Mouse (Mus musculus) T-helper 1 cell (primary cell): ENCODE measurements at regions not wholly inside any gene's neighbourhood (a gene's known extent, or its start where the extent isn't known, plus 50 kb on each side); places are given as distances from the start of the nearest gene placed in this dataset.

ENCODE experiments used
- in situ Hi-C: fragments of 300-600 bp; cut with MboI, MseI; formaldehyde crosslinking; loops from one replicate; pipeline ENCODE4 v1.15.1; 2025; ENCODE audit warnings: high pct_unique_total_duplicates

DNA sequence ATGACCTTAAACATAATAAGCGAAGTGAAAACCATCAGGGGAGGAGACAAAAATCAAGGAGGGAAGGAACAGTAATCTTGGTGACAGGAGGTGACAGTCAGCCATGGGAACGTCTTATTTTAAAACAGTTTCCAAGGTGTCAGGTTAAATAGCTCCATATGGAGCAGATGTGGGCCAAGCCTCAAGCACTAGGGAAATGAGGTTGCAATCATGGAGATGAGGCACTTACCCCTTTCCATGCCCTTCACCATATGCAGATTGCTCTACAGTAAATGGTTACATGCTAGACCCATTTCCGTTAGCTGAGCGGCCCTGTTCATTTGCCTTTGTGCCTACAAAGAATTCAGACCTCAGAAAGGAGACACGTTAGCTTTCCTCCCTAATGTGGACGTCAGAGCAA lies 204.8 kb upstream of the Gm6793 start:
- in situ Hi-C loops = no loop called here

DNA sequence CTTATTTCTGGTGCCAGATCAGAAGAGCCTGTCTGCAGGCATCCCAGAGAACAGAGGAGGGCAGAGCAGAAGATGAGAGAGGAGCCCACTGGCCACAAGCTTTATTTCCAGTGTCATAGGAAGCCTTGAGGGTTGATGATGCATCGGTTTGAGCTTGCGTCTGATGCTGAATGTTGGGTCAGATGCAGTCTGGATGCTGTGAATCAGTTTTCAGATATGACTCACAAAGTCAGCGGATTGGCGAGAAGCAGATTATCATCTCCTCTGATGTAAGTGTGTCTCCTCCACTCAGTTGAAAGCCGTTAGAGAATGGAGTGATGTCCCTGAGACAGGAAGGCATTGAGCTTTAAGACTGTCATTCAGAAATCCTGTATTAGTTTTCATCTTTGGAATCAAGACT lies 197.3 kb upstream of the Gm6793 start:
- in situ Hi-C loops = no loop called here

DNA sequence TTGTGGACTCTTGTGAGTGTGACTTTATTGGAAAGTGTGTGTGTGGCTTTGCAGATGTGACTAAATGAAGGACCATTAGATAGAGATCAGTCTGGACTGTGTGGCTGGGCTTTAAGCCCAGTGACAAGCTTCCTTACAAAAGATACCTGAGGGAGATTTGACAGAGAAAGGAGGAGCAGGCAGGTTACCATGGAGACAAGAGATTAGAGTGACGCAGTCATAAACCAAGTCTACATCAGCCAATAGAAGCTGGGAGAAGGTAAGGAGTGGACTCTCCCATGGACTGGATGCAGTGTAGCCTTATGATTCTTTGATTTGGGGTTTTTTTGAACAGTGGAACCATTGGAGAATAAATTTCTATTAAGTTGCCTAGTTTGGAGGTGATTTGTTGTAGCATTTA lies 181.6 kb upstream of the Gm6793 start:
- in situ Hi-C loops = no loop called here

DNA sequence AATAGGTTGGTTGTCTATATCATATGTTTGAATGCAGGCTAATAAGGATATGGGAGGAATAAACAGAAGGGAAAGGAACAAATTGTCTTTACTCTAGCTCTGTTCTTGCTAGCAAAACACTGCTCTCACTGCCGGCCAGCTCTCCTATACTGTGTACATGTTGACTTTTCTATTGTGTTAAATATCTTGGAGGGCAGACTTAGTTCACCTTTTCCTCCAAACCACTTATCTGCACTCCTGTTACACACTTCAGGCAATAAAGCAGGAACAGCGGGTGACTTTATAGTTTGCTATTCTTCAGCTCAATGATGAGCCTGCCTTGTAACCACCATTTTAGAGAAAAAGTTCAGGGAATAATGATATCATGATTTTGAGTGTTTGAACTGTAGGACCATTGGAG lies 181.0 kb upstream of the Gm6793 start:
- in situ Hi-C loops = no loop called here

DNA sequence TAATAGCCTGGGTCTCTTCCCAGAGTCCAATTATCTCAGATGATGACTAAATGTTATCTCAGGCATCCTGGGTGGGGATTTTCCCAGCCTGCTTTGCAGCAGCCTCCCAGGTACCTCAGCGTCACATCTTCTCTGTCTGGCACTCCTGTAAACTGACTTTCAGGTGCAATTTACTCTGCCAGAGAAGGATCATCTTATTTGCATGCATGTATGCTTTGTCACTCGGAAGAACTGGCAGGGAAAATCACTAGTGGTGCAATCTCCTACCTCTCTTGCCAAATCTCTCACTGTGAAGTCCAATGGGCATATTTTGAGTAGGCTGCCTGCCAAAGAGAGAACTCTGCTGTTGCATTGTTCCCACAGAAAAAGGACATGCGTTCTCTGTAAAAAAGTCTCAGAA lies 177.0 kb upstream of the Gm6793 start:
- in situ Hi-C loops = no loop called here

DNA sequence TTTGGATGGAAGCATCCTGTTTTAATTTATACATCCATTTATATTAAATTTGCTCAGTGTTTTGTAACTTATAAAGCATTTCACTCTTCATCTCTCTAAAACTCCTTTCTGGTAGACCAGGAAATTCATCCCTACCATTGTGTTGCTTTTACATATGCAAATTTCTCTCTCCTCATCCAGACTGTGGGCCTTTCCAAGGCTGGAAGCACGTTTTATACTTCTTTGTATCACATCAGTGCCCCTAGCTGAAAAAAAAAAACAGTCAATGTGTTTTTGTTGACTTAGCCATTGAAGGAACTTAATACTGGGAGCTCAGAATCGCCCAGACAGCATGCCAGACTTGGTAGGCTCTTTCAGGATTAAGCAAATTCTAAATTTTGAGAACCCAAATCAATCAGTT lies 174.9 kb upstream of the Gm6793 start:
- in situ Hi-C loops = no loop called here

DNA sequence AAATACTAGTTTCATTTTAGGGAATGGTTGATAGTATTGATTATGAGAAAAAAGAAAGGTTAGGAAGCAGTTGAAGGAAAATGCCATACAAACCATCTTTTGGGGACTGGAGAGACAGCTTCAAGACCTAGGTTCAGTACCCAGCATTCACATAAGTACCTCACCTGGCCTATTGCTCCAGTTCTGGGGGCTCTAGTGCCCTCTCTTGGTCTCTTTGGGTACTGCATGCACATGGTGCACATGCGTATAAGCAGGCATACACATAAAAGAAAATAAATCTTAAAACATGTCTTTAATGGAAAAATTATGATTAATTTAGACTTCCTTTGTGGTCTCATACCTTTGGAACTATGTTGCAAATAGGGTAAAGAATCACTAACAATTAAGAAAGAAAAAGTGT lies 155.3 kb upstream of the Gm6793 start:
- in situ Hi-C loops = no loop called here

DNA sequence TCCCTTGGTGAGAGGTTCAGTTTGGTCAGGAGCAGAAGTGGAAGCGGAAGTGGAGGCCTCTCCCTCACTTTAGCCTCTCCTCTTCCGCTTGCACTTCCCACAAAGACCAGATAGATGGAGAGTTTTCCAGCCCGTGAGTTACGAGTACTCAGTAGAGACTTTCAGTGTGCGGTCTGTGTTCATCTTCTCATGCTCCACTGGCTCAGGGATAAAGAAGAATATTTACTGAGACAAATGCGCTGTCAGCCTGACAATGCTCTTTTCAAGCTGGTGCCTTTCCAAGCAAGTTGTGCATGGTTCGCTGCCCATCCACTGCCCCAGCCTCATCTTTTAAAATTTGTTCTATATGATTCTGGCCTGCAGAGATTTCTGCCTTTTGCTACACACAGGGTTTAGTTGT lies 141.8 kb upstream of the Gm6793 start:
- in situ Hi-C loops = no loop called here

DNA sequence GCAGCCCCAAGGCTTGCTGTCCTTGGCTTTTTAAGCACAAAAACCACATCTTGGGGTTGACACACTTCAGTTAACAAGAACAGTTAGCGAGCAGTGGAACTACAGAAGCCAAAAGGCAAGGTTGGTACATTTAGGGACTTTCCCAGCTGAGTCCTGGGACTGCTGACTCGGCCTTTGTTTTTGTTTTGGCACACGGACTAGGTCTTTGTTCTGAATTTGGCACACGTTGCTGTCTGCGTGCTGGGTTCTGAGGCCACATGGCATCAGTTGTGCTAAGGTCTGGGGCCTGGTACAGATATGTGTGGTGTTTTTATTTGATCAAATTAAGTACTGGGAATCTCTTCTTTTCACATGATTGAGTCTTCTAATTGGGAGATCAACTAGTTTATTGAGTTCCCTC lies 124.1 kb upstream of the Gm6793 start:
- in situ Hi-C loops = no loop called here

DNA sequence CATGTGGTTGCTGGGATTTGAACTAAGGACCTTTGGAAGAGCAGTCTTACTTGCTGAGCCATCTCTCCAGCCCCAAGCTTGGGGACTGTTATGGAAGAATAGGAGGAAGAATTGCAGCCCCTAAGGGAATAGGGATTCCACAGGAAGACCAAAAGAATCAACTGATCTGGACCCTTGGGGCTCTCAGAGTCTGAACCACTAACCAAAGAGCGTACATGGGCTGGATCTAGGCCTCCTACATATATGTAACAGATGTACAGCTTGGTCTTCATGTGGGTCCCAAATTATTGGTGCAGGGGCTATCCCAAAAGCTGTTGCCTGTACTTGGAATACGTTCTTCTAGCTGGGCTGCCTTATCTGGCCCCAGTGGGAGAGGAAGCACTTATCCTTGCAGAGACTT lies 115.4 kb upstream of the Gm6793 start:
- in situ Hi-C loops = no loop called here

DNA sequence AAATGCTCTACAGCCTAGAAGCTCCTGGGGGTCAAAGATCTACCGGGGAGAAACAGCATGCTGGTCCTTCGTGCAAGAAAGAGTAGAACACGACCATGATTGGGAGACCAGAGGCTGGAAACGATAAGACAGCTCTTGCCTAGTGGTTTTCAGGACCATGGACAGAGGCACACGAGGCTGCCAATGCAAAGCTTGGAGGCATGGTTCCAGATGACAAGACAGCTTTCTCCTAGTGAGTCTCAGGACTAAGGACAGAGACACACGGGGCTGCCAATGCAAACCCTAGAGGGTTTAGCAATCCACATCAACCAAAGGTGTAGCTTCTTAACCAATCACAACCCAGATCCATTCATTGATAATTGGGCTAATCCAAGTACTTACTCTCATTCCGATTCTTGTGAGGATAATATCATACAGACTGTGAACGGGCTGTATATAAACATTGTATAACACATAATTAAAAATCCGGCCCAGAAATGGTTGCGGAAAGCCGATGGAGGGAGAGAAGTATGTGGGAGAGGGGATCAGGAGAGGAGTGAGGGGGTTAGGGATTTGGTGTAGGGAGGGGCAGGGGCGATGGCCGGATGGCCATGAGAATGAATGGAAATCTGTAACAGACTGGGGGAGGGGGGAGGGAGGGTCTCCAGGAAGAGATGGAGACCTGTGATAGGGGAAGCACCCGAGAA lies 114.1 kb upstream of the Gm6793 start:
- in situ Hi-C loops = no loop called here

DNA sequence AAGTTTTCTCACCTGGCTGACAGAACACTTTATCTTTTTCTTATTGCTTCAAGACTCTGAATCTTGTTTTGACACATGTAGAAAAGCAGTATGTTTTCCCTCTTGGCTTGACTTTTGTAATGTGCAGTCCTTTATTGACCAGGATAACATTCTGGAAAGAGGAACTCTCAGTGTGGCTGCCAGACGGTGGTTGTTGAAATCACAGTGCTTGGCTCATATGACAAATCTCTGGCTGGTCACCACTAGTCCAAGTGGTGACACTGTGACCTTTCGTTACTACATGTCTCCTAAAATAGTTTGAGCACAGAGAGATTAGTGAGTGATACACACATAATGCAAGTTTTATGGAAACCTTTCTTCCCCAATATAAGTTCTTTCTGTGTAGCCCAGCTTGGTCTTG lies 97.1 kb upstream of the Gm6793 start:
- in situ Hi-C loops = no loop called here

DNA sequence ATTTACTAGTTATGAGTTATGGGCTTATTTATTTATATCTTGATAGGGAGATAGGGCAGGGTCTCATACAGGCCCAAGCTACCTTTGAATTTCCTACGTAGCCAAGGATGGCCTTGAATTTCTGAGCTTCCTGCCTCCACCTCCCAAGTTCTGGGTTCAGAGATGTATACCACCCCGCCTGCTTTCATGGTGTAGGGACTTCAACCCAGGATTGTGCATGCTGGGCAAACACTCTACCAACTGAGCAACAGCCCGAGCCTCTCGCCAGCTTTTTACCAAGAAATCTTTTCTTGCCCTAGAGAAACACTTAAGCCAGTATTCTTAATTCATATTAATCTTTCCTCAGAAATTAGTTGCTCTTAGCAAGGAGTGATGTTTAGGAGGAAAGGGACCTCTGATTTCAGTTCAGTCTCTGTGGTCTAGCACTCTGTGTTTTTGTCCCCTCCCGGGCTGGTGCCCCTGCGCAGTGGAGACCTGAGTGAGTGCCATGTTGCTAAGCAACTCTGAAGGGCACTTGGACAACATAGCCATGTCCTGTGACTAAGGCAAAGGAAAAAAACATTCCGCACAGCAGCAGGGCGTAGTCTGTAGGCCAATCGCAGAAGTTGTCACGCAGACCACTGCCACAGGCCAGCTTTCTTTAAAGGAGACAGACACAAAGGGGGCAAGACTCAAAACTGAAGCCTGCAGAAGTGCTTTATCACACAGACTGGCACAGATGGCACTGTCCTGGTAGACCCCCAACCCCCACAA lies 83.2 kb upstream of the Gm6793 start:
- in situ Hi-C loops = no loop called here

DNA sequence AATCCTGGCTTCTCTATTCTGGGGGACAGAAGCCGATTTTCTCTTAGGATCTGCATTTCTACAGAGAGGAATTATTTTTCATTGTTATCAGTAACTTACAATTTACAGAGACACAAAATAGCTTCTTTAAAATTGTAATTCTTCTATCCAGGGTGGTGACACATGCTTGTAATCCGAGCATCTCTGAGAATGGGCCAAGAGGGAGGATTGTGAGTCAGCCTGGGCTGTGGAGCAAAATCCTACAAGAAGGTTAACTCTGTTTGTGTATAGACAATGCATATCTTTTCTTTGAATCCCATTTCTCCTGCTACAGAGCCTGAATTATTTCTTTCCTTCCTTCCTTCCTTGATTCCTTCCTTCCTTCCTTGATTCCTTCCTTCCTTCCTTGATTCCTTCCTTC lies 80.0 kb upstream of the Gm6793 start:
- in situ Hi-C loops = no loop called here

DNA sequence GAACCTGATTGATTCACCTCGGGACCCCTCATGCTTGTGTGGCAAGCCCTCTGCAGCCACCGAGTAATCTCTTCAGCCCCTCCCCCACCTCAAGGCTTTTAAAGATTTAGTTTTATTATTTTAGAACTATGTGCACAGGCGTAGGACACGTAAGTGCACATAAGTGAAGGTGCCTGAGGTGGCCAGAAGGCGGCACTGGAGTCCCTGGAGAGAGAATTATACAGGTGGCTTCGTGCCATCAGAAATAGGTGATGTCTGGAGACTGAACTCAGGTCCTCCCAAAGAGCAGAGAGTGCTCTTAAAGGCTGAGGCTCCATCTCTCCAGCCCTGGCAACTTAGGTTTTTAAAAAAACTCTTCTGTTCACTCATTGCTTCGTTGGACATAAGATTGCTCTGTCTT lies 78.7 kb upstream of the Gm6793 start:
- in situ Hi-C loops = no loop called here

DNA sequence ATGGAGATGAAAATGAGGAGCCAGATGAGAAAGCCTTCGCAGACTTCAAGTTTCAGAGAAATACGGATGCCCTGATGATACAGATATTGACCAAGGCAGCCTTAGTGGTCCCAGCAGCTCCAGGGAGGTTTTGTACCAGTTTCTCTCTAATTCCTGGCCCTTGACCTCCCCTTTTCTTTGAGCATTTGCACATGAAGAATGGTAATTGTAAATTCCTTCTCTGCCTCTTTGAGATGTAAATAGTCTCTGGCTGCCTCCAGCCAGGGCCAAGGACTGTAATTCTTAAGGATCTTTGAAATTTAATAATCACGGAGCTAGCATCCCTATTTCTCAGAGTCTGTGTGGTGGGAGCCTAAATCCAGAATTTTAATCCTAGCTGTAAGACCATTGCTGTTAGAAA lies 78.0 kb upstream of the Gm6793 start:
- in situ Hi-C loops = no loop called here

DNA sequence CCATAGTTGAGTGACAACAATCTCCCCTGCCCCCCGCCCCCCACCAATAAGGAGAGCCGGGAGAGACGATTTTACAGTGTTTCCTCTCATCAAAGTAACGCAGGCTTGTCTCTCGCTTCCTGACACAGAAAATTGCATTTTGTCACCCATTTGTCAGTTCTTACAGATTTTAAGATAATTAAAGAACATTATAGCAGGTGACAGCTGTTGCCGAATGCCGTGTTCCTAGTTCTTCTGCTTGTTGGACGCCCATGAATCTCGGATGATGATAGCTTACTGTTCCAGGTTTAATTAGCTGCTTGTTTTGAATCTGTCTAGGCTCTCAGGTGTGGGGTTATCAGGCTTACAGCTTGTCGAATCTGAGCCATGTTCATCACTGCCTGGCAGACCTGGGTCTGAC lies 63.8 kb upstream of the Gm6793 start:
- in situ Hi-C loops = no loop called here

DNA sequence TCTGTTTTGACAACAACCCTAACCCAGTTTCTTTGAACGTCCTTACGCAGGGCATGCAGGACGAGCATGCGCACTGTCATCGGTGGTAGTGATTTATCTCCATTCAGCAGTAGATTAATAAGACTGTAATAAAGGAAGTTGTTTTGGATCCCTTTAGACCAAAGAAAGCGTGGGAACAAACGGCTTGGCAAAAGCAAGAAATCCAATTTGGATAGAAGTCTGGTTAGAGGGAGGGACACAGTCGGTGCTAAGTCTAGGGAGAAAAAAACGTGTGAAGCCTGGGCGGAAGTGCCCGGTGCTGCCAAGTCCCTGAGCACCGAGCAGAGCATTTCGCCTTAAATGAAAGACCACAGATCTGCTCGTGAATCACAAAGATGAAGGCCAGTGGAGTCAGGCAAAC lies 57.4 kb upstream of the Gm6793 start:
- in situ Hi-C loops = loop anchor here (25.0 kb wide), 1 partner anchor 1915 kb away; no protein-coding TSS in a partner anchor

DNA sequence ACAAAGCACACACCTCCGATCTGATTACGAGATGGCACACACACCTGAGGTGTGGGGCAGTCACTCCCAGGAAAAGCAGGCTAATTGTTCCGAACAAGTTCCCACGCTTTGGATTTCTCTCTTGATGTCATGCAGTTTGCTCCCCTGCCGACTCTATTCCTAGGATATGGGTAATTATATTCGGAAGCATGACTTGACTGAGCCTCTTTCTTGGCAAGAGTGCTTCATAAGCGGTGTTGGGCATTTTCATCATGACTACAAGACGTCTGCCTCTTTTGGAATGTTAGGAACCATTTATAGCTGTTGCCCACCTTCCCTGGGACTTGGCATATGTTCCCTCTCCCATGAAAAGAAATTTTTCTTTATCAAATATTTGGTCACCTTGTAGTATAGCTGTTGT lies 55.4 kb upstream of the Gm6793 start:
- in situ Hi-C loops = loop anchor here (25.0 kb wide), 1 partner anchor 1917 kb away; no protein-coding TSS in a partner anchor
